Mouse (Mus musculus) embryonic facial prominence, embryonic 13.5 days (tissue): ENCODE measurements at regions not wholly inside any gene's neighbourhood (a gene's known extent, or its start where the extent isn't known, plus 50 kb on each side); places are given as distances from the start of the nearest gene placed in this dataset.

Experiments used
- ATAC-seq: fragments of 200-750 bp; cut with Nextera tagmentation; 2 replicates; pipeline ENCODE4 v1.8.0; 2017; ENCODE audit warnings: low read depth; ENCODE audit not compliant: insufficient number of reproducible peaks, insufficient read depth, low FRiP score, low TSS enrichment
- H3K27ac ChIP-seq: fragments of 300-500 bp; sonication (generic); 2 replicates; pipeline ENCODE4 v1.5.1; 2015; ENCODE audit warnings: moderate library complexity, mild to moderate bottlenecking, inconsistent platforms
- H3K27me3 ChIP-seq: fragments of 300-500 bp; sonication (generic); 2 replicates; pipeline ENCODE4 v1.6.1; 2015; ENCODE audit warnings: mild to moderate bottlenecking, inconsistent platforms
- H3K36me3 ChIP-seq: fragments of 300-500 bp; sonication (generic); 2 replicates; pipeline ENCODE4 v1.6.1; 2015; ENCODE audit warnings: mild to moderate bottlenecking, inconsistent platforms
- H3K4me1 ChIP-seq: fragments of 300-500 bp; sonication (generic); 2 replicates; pipeline ENCODE4 v1.6.1; 2015; ENCODE audit warnings: inconsistent platforms
- H3K4me2 ChIP-seq: fragments of 300-500 bp; sonication (generic); 2 replicates; pipeline ENCODE4 v1.6.1; 2015; ENCODE audit warnings: moderate library complexity, mild to moderate bottlenecking, inconsistent platforms
- H3K4me3 ChIP-seq: fragments of 300-500 bp; sonication (generic); 2 replicates; pipeline ENCODE4 v1.5.1; 2015; ENCODE audit warnings: mild to moderate bottlenecking, inconsistent platforms
- H3K9ac ChIP-seq: fragments of 300-500 bp; sonication (generic); 2 replicates; pipeline ENCODE4 v1.6.1; 2015; ENCODE audit warnings: mild to moderate bottlenecking, inconsistent platforms
- H3K9me3 ChIP-seq: fragments of 300-500 bp; sonication (generic); 2 replicates; pipeline ENCODE4 v1.6.1; 2016; ENCODE audit warnings: inconsistent platforms
- whole genome bisulfite sequencing: fragments of 180-500 bp; shearing (Covaris S2); methylation state at CpG from one replicate; pipeline ENCODE4 v1.1.7; 2015; ENCODE audit warnings: mixed read lengths; 5-methylcytosine and 5-hydroxymethylcytosine counted together

GRCm38 (mm10) chr6:84329106-84329505 lies 264.6 kb downstream of the Cyp26b1 start:
- 54% methylated on average over 7 of the region's 7 CpGs for WGBS
- H3K4me1 ChIP-seq: no peaks in the 10 kb centered on the region; the same call in 1 of the 2 replicates
- H3K9me3 ChIP-seq: peaks cover 3% of the 10 kb centered on the region; the same call in 1 of the 2 replicates
- no peaks in the 10 kb centered on the region for H3K36me3 ChIP-seq
- peaks cover 7% of the 10 kb centered on the region; the same call in 1 of the 2 replicates for H3K27me3 ChIP-seq
- no peak overlapping the region for H3K4me2 ChIP-seq
- H3K27ac ChIP-seq: no peak overlapping the region
- H3K4me3 ChIP-seq: no peak overlapping the region
- no peak overlapping the region for H3K9ac ChIP-seq
- ATAC-seq: 0 out of 2 replicates have a peak, but pooled peaks have one; percentile 56

- 44% methylated on average over 3 of the region's 3 CpGs for WGBS
- no peaks in the 10 kb centered on the region; the same call in 1 of the 2 replicates for H3K4me1 ChIP-seq
- no peak for ATAC-seq
- peaks cover 7% of the 10 kb centered on the region; the same call in 1 of the 2 replicates for H3K27me3 ChIP-seq
- no peak overlapping the region for H3K9ac ChIP-seq
- no peak overlapping the region for H3K4me3 ChIP-seq
- no peak overlapping the region for H3K4me2 ChIP-seq
- peaks cover 3% of the 10 kb centered on the region; the same call in 1 of the 2 replicates for H3K9me3 ChIP-seq
- H3K27ac ChIP-seq: no peak overlapping the region
- no peaks in the 10 kb centered on the region for H3K36me3 ChIP-seq
Observed at GRCm38 (mm10) chr6:84328030-84328390, 265.7 kb downstream of the Cyp26b1 start.

GRCm38 (mm10) chr6:84327306-84328029 lies 266.2 kb downstream of the Cyp26b1 start:
- Histone ChIP-seq H3K27me3 (peaks cover 7% of the 10 kb centered on the region; the same call in 1 of the 2 replicates), H3K36me3 (no peaks in the 10 kb centered on the region), H3K4me3 (no peak overlapping the region), H3K9me3 (no peaks in the 10 kb centered on the region), H3K4me1 (no peaks in the 10 kb centered on the region; the same call in 1 of the 2 replicates), H3K9ac (no peak overlapping the region), H3K4me2 (no peak overlapping the region), H3K27ac (no peak overlapping the region)
- no peak for ATAC-seq
- WGBS: 76% methylated on average over 5 of the region's 5 CpGs

- Histone ChIP-seq H3K27ac (no peak overlapping the region), H3K27me3 (peaks cover 7% of the 10 kb centered on the region; the same call in 1 of the 2 replicates), H3K4me3 (no peak overlapping the region), H3K4me2 (no peak overlapping the region), H3K4me1 (peaks cover 3% of the 10 kb centered on the region; the same call in 1 of the 2 replicates), H3K36me3 (no peaks in the 10 kb centered on the region), H3K9ac (no peak overlapping the region), H3K9me3 (no peaks in the 10 kb centered on the region)
- 82% methylated on average over 5 of the region's 5 CpGs for WGBS
- no peak for ATAC-seq
Observed at GRCm38 (mm10) chr6:84325384-84326114, 268.2 kb downstream of the Cyp26b1 start.

- no peak overlapping the region for H3K4me2 ChIP-seq
- H3K4me3 ChIP-seq: no peak overlapping the region
- no peak for ATAC-seq
- 91% methylated on average over 4 of the region's 4 CpGs for WGBS
- H3K9me3 ChIP-seq: no peaks in the 10 kb centered on the region
- no peak overlapping the region for H3K27ac ChIP-seq
- H3K36me3 ChIP-seq: no peaks in the 10 kb centered on the region
- H3K4me1 ChIP-seq: peaks cover 13% of the 10 kb centered on the region
- H3K27me3 ChIP-seq: peaks cover 7% of the 10 kb centered on the region; the same call in 1 of the 2 replicates
- no peak overlapping the region for H3K9ac ChIP-seq
Observed at GRCm38 (mm10) chr6:84324185-84324584, 269.5 kb downstream of the Cyp26b1 start.

- Histone ChIP-seq H3K4me2 (no peak overlapping the region), H3K9ac (no peak overlapping the region), H3K36me3 (no peaks in the 10 kb centered on the region), H3K9me3 (no peaks in the 10 kb centered on the region), H3K27ac (no peak overlapping the region), H3K27me3 (peaks cover 7% of the 10 kb centered on the region; the same call in 1 of the 2 replicates), H3K4me1 (peaks cover 22% of the 10 kb centered on the region), H3K4me3 (no peak overlapping the region)
- no peak for ATAC-seq
- WGBS: 85% methylated on average over 4 of the region's 4 CpGs
Observed at GRCm38 (mm10) chr6:84322528-84322927, 271.2 kb downstream of the Cyp26b1 start.

- no peaks in the 10 kb centered on the region for H3K36me3 ChIP-seq
- H3K27me3 ChIP-seq: peaks cover 5% of the 10 kb centered on the region; the same call in 1 of the 2 replicates
- peaks cover 27% of the 10 kb centered on the region for H3K4me1 ChIP-seq
- H3K4me3 ChIP-seq: no peak overlapping the region
- WGBS: 65% methylated on average over 1 of the region's 1 CpGs
- H3K9ac ChIP-seq: no peak overlapping the region
- H3K27ac ChIP-seq: peak overlapping the region; percentile 63; the same call in 1 of the 2 replicates
- H3K9me3 ChIP-seq: no peaks in the 10 kb centered on the region
- H3K4me2 ChIP-seq: no peak overlapping the region
- ATAC-seq: no peak
Observed at GRCm38 (mm10) chr6:84320586-84320985, 273.1 kb downstream of the Cyp26b1 start.

- WGBS: 21% methylated on average over 4 of the region's 4 CpGs
- no peaks in the 10 kb centered on the region for H3K27me3 ChIP-seq
- H3K4me3 ChIP-seq: no peak overlapping the region
- no peak for ATAC-seq
- H3K4me1 ChIP-seq: peaks cover 45% of the 10 kb centered on the region
- H3K27ac ChIP-seq: peak overlapping the region; percentile 69
- no peaks in the 10 kb centered on the region for H3K9me3 ChIP-seq
- H3K4me2 ChIP-seq: no peak overlapping the region
- no peak overlapping the region for H3K9ac ChIP-seq
- H3K36me3 ChIP-seq: no peaks in the 10 kb centered on the region
Observed at GRCm38 (mm10) chr6:84318774-84319173, 274.9 kb downstream of the Cyp26b1 start.

- Histone ChIP-seq H3K9me3 (no peaks in the 10 kb centered on the region), H3K9ac (no peak overlapping the region), H3K36me3 (no peaks in the 10 kb centered on the region), H3K27ac (no peak overlapping the region), H3K4me1 (peaks cover 55% of the 10 kb centered on the region), H3K4me2 (no peak overlapping the region), H3K4me3 (no peak overlapping the region), H3K27me3 (no peaks in the 10 kb centered on the region)
- 81% methylated on average over 1 of the region's 1 CpGs for WGBS
- no peak for ATAC-seq
Observed at GRCm38 (mm10) chr6:84317026-84317425, 276.7 kb downstream of the Cyp26b1 start.

- H3K9me3 ChIP-seq: no peaks in the 10 kb centered on the region
- no peak for ATAC-seq
- WGBS: 56% methylated on average over 8 of the region's 8 CpGs
- H3K9ac ChIP-seq: no peak overlapping the region
- peaks cover 66% of the 10 kb centered on the region for H3K4me1 ChIP-seq
- no peaks in the 10 kb centered on the region for H3K36me3 ChIP-seq
- H3K27ac ChIP-seq: no peak overlapping the region
- H3K4me2 ChIP-seq: no peak overlapping the region
- H3K4me3 ChIP-seq: no peak overlapping the region
- H3K27me3 ChIP-seq: no peaks in the 10 kb centered on the region
Observed at GRCm38 (mm10) chr6:84315175-84315912, 278.4 kb downstream of the Cyp26b1 start.

GRCm38 (mm10) chr6:84313797-84314196 lies 279.9 kb downstream of the Cyp26b1 start:
- Histone ChIP-seq H3K9me3 (no peaks in the 10 kb centered on the region), H3K36me3 (no peaks in the 10 kb centered on the region), H3K4me1 (peaks cover 70% of the 10 kb centered on the region), H3K9ac (no peak overlapping the region), H3K27me3 (no peaks in the 10 kb centered on the region), H3K27ac (no peak overlapping the region; the same call in 1 of the 2 replicates), H3K4me3 (no peak overlapping the region), H3K4me2 (no peak overlapping the region)
- no peak for ATAC-seq
- 22% methylated on average over 4 of the region's 4 CpGs for WGBS
